Mouse (Mus musculus) CD4-positive, CD25-positive, alpha-beta regulatory T cell, adult 2 months (primary cell): ENCODE results near the gene Ankrd27.
"Not testable (repeated sequence)": the region's sequence is repeated elsewhere in the genome, so short reads cannot be mapped to it uniquely, and the experiment has no call there.

Experiments
- DNase-seq: peaks from one replicate; pipeline ENCODE4 v3.0.0-alpha.2; 2012; ENCODE audit warnings: low read depth, low spot score

Gene Ankrd27

GRCm38 (mm10) chr7:35586055-35586905 lies at the start of gene Ankrd27:
Gene Ankrd27 (plus strand): TSS chr7:35586244.
- DNase-seq, result peak; percentile 96

DNA sequence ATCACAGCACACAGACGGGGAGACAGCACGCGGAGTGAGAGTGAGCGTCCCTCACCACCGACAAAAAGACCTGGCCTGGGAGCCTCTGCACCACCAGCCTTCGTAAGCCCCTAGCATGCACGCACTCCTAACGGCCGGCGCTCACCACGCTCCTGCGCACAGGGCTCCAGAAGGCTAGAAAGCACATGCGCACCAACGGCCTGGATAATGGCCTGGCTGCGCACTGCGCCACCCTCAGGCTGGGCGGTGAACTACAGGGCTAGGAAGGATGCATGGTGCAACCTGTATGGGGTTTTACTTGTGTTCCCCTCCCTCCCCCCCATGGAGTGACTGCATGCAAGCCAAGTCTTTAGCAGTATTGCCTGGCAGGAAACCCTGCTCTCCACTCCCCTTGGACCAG lies 48.5 kb upstream of the Ankrd27 start, which contains the start of gene Tdrd12:
TSS of gene Tdrd12 (minus strand) at position 184 of the 400 bp plus-strand sequence.
- no peak for DNase-seq

GRCm38 (mm10) chr7:35545881-35546280 lies 40.2 kb upstream of the Ankrd27 start:
- peak; percentile 82 for DNase-seq

DNA sequence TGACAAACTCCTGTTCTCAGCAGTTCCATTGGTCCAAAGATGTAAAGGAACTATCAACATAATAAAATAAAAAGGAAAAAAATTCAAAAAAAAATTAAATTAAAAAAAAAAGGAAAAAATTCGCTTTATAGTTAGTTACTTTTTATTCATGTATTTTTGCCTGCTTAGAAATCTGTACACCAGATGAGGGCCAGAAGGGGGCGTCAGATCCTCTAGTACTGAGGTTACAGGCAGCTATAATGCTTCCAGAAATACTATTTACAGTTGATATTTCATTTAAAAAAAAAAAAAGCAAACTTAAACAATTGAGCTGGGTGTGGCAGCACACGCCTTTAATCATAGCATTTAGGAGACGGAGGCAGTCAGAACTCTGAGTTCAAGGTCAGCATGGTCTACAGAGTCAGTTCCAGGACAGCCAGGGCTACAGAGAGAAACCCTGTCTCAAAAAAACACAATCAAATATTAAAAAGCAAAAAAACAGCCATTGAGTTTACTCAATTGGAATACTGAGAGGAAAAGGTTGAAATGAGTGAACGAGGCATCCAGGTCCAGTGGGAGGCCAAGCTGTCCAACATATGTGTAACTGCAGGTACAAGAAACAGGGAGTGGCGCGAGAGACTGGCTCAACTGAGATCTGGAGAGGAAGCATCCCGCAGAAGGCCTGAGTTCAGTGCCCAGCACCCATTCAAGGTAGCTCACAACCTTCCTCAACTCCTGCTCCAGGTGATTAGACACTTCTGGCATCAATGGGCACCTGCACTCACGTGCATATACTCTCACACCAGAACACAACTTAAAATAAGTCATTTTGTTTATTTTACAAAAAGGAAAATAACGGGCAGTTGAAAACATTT lies 32.1 kb upstream of the Ankrd27 start:
- DNase-seq, result peak; percentile 72

GRCm38 (mm10) chr7:35554605-35555175 lies 31.4 kb upstream of the Ankrd27 start:
- peak; percentile 67 for DNase-seq

DNA sequence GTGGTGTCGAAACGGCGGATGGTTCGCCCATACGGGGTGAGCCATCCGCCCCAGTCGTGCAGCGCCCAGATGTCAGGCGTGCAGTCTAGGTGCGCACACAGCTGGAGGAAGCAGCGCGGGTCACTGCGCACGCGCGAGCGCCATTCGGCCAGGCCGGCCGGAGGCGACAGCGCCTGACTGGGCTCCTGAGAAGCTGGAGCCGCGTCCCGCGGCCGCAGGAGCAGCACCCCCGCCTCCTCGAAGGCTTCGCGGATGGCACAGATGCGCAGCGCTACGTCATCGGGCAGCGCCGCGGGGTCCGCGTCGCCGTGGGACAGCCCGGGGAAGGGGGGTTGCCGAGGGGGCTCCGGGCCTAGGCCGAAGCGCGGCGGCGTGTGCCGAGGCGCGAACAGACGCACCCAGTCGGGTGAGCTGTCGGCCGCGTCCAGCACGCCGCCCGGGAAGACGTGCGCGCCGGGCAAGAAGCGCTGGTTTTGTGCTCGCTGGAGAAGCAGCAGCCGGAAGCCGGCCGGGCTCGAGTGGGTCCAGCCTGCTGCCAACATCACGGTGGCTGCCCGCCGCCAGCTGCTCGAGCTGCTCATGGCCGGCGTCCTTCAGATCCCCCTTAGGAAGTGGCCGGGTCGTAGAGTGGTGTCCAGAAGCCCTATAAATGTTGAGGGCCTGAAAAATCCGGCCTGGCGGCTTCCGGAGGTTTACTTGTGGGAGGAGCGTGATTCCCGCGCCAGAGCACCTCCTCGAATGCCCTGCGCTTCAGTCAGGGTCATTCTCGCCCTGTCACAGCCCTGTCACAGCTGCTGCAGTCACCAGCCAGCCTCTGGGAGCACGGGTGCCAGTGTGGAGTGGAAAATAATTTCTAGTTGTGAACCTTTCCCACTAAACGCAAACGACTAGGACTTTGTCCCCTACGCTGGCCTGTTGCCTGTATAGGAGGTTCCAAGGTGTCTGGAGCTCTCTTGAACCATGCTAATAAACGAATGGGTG lies 30.5 kb upstream of the Ankrd27 start:
- DNase-seq, result peak; percentile 91

- DNase-seq, result no peak
These were observed 29.8 kb upstream of the Ankrd27 start, which contains the start of gene Nudt19 for GRCm38 (mm10) chr7:35556205-35556603. Gene Nudt19 (minus strand): TSS chr7:35556304.

DNA sequence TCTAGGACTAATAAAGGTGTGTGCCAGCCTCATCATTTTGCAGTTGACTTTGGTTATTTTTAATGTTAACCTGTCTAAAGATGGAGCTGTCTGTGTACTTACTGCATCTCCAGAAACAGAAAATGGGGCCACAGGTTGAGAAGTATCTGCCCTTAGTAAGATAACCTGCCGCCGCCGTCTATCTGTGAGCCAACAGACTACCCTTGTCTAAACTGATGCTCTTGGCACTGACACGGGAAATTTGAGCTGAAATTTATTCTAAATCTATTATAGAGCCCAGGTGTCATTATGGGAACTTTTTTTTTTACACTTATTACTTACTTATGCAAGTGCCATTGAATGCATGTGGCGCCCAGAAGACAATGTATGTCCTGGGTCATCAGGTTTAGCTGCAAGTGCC lies 29.1 kb upstream of the Ankrd27 start:
- DNase-seq, result no peak

DNA sequence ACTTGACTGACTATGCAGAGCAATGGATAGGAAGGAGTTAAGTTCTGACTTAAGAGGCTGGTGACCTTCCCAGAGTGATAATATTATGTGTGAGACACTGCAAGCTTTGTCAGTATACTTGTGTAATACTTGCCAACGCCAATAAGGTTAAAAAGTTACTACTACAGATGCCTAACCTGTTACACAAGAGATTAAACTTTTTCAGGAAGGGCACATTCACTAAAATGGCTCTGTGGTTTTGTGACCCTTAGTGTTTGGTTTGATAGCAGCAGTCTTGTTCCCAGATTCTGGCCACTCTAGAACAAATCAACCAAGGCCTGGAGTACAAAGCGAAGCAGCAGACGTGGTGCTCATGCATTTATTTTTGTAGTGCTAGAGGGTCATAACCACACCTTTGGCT lies 28.5 kb upstream of the Ankrd27 start:
- no peak for DNase-seq

GRCm38 (mm10) chr7:35558681-35559080 lies 27.4 kb upstream of the Ankrd27 start:
- DNase-seq, result no peak

DNA sequence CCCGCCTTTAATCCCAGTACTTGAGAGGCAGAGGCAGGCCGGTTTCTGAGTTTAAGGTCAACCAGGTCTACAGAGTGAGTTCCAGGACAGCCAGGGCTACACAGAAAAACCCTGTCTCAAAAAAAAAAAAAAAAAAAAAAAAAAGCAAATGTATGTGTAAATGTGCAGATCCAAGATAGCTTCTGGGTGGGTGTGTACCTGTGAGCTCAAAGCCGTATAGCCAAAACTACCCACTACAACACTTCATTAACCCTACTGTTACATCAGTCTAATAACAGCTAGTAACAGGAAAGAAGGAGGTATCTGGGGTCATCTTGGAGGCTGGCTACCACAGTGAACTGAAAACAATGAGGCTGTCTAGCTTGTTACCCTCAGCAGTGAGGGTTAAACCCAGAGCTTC lies 26.2 kb upstream of the Ankrd27 start:
- no peak for DNase-seq

- DNase-seq, result no peak
These were observed 23.0 kb upstream of the Ankrd27 start for GRCm38 (mm10) chr7:35563071-35563470.

- no peak for DNase-seq
These were observed 21.8 kb upstream of the Ankrd27 start for GRCm38 (mm10) chr7:35564067-35564865.

DNA sequence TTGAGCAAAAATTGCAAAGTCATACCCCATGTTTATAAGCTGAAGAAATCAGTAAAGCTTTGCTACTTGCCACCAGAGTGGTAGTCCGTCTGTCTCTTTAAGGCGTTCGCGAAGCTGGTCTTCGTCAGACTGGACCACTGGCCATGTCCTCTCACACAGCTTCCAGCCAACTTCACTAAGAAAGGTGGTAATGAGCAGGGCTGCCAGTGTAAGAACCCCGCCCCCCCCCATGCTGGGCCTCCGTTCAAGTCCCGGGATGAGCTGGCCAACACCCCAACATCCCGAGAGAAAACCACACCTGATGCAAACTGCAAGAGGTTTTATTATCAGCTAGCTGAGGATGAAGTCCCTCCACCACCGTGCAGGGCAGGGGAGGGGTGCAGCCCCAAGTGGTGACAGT lies 21.2 kb upstream of the Ankrd27 start:
- DNase-seq, result not testable (repeated sequence)

GRCm38 (mm10) chr7:35565965-35566364 lies 20.1 kb upstream of the Ankrd27 start:
- not testable (repeated sequence) for DNase-seq

GRCm38 (mm10) chr7:35569724-35570123 lies 16.3 kb upstream of the Ankrd27 start:
- DNase-seq, result not testable (repeated sequence)

- peak; percentile 30 for DNase-seq
These were observed 15.2 kb upstream of the Ankrd27 start for GRCm38 (mm10) chr7:35570883-35571282.

DNA sequence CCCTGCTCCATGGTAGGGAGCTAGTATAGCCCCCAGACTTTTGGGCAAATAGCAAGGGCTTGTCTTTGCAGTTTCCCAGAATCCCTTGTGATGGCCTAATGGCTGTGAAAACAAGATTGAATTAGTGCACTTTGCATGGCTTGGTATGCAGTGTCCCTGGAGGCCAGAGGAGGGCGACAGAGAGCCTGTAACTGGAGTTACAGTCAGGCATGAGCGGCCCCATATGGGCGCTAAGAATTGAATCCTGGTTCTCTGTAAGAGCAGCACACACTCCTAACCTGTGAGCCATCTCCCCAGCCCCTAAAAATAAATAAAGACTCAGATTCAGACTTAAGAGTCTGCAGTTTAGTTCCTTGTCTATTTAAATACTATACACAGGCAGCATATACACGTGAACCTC lies 6.2 kb upstream of the Ankrd27 start:
- DNase-seq, result peak; percentile 77

DNA sequence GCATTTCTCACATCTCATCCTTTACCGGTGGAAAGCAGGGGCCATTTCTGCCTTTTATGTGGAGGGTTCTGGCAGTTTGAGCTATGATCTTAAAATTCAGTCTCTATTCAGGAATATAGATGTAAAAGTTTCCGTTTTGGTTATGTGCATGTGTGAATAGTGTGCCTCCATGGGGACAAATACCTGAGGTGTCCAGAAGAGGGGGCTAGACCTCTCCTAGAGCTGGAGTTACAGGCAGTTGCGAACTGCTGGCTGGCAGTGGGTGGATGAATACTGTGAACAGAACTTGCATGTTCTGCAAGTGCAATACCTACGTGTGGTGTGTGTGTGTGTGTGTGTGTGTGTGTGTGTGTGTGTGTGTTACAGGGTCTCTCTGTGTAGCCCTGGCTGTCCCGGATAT lies 3.3 kb upstream of the Ankrd27 start:
- peak; percentile 45 for DNase-seq

- no peak for DNase-seq
These were observed 2.5 kb upstream of the Ankrd27 start for GRCm38 (mm10) chr7:35583476-35584025.
